Mouse (Mus musculus) heart, postnatal 0 days (tissue): ENCODE measurements at regions not wholly inside any gene's neighbourhood (a gene's known extent, or its start where the extent isn't known, plus 50 kb on each side); places are given as distances from the start of the nearest gene placed in this dataset.

Experiments
- CTCF ChIP-seq: IDR thresholded peaks from 2 replicates; pipeline ENCODE4 v1.5.1; 2016; ENCODE audit warnings: antibody characterized with exemption, control low read depth, low read depth
- EP300 ChIP-seq: IDR thresholded peaks from 2 replicates; pipeline ENCODE4 v1.6.1; 2016; ENCODE audit warnings: antibody characterized with exemption, low read depth

- no peak for TF ChIP-seq EP300
- TF ChIP-seq CTCF, result no peak
Observed at GRCm38 (mm10) chr3:39809586-39809985, 721.5 kb upstream of the Intu start.
